Mouse (Mus musculus) kidney, postnatal 0 days (tissue): ENCODE results near the gene Commd6. TPM values are rescaled to one million over a fixed set of nuclear protein-coding genes. Genes with fewer than 3 reads are reported as not detected.

Experiments used
- ATAC-seq: fragments of 200-750 bp; cut with Nextera tagmentation; replicated peaks from 2 replicates; pipeline ENCODE4 v1.8.0; 2017; ENCODE audit warnings: low read depth, moderate number of reproducible peaks, moderate TSS enrichment, moderate library complexity; ENCODE audit not compliant: low FRiP score
- DNase-seq: peaks from one replicate; pipeline ENCODE4 v3.0.0-alpha.2; 2016; ENCODE audit warnings: low spot score
- H3K27ac ChIP-seq: fragments of 300-500 bp; sonication (generic); 2 replicates; pipeline ENCODE4 v1.5.1; 2014; ENCODE audit warnings: mild to moderate bottlenecking
- H3K27me3 ChIP-seq: fragments of 300-500 bp; sonication (generic); 2 replicates; pipeline ENCODE4 v1.6.1; 2014; ENCODE audit warnings: low read length, mixed read lengths; ENCODE audit not compliant: insufficient read depth
- H3K36me3 ChIP-seq: fragments of 300-500 bp; sonication (generic); 2 replicates; pipeline ENCODE4 v1.6.1; 2014; ENCODE audit warnings: low read length, mixed read lengths; ENCODE audit not compliant: insufficient read depth
- H3K4me1 ChIP-seq: fragments of 300-500 bp; sonication (generic); replicated peaks from 2 replicates; pipeline ENCODE4 v1.6.1; 2014; ENCODE audit warnings: antibody characterized with exemption, low read length, mixed read lengths; ENCODE audit not compliant: insufficient read depth
- H3K4me2 ChIP-seq: fragments of 300-500 bp; sonication (generic); 2 replicates; pipeline ENCODE4 v1.6.1; 2014; ENCODE audit warnings: mild to moderate bottlenecking, low read length, moderate library complexity, mixed read lengths
- H3K4me3 ChIP-seq: fragments of 300-500 bp; sonication (generic); replicated peaks from 2 replicates; pipeline ENCODE4 v1.5.1; 2014; ENCODE audit warnings: low read depth, low read length
- H3K9ac ChIP-seq: fragments of 300-500 bp; sonication (generic); 2 replicates; pipeline ENCODE4 v1.6.1; 2014; ENCODE audit warnings: low read depth, low read length
- H3K9me3 ChIP-seq: fragments of 300-500 bp; sonication (generic); replicated peaks from 2 replicates; pipeline ENCODE4 v1.6.1; 2016; ENCODE audit warnings: low read length, inconsistent platforms, mixed read lengths
- CTCF ChIP-seq: IDR thresholded peaks from 2 replicates; pipeline ENCODE4 v1.5.1; 2016; ENCODE audit warnings: antibody characterized with exemption, low read depth, mild to moderate bottlenecking, moderate library complexity
- WGBS: fragments of 180-500 bp; shearing (Covaris S2); extraction: QIAGEN DNeasy Blood & Tissue Kit; methylation state at CpG from one replicate; pipeline ENCODE4 v1.1.7; 2014; 5-methylcytosine and 5-hydroxymethylcytosine counted together
- polyA plus RNA-seq: library from polyadenylated mRNA; unstranded; fragments of >200 nt; fragmentation: Nextera tagmentation; extraction: Ambion mirVana; gene quantifications from 2 replicates; pipeline ENCODE4 v1.2.1, GENCODE M21; 2015

Gene Commd6
- polyA plus RNA-seq, 1 experiment from 2014 or later, result 113 TPM

GRCm38 (mm10) chr14:101652571-101652970 lies 12.1 kb upstream of the Commd6 start:
- Histone ChIP-seq H3K36me3 (no peaks in the 10 kb centered on the region), H3K4me2 (no peak overlapping the region), H3K9me3 (no peaks in the 10 kb centered on the region), H3K4me3 (no peak overlapping the region), H3K27ac (no peak overlapping the region), H3K27me3 (no peaks in the 10 kb centered on the region), H3K4me1 (peaks cover 4% of the 10 kb centered on the region; the same call in 1 of the 2 replicates), H3K9ac (no peak overlapping the region)
- DNase-seq (no peak), ATAC-seq (no peak)
- no peak for TF ChIP-seq CTCF
- 80% methylated on average over 6 of the region's 6 CpGs for WGBS

GRCm38 (mm10) chr14:101650551-101650950 lies 10.1 kb upstream of the Commd6 start:
- DNase-seq, result no peak
- Histone ChIP-seq H3K4me2 (no peak overlapping the region), H3K4me1 (peaks cover 4% of the 10 kb centered on the region; the same call in 1 of the 2 replicates), H3K27ac (no peak overlapping the region), H3K27me3 (no peaks in the 10 kb centered on the region), H3K9me3 (no peaks in the 10 kb centered on the region), H3K36me3 (no peaks in the 10 kb centered on the region), H3K4me3 (no peak overlapping the region), H3K9ac (no peak overlapping the region)
- WGBS, result 89% methylated on average over 4 of the region's 4 CpGs
- ATAC-seq, result no peak
- no peak for TF ChIP-seq CTCF

GRCm38 (mm10) chr14:101644948-101645347 lies 4.5 kb upstream of the Commd6 start:
- TF ChIP-seq CTCF, result no peak
- H3K9ac ChIP-seq, result no peak overlapping the region
- H3K9me3 ChIP-seq, result no peaks in the 10 kb centered on the region
- no peak overlapping the region for H3K4me2 ChIP-seq
- no peaks in the 10 kb centered on the region for H3K27me3 ChIP-seq
- DNase-seq (no peak), ATAC-seq (no peak)
- WGBS, result 98% methylated on average over 1 of the region's 1 CpGs
- no peak overlapping the region for H3K27ac ChIP-seq
- no peaks in the 10 kb centered on the region for H3K4me1 ChIP-seq
- no peak overlapping the region for H3K4me3 ChIP-seq
- H3K36me3 ChIP-seq, result no peaks in the 10 kb centered on the region

GRCm38 (mm10) chr14:101637381-101637780 lies 3.1 kb downstream of the Commd6 start:
- no peaks in the 10 kb centered on the region for H3K27me3 ChIP-seq
- no peak overlapping the region for H3K4me2 ChIP-seq
- ATAC-seq (no peak), DNase-seq (no peak)
- WGBS, result 93% methylated on average over 6 of the region's 6 CpGs
- H3K4me3 ChIP-seq, result no peak overlapping the region
- no peak overlapping the region for H3K27ac ChIP-seq
- H3K4me1 ChIP-seq, result 0 out of 2 replicates have a peak, but pooled peaks cover 3% of the 10 kb centered on the region
- no peaks in the 10 kb centered on the region for H3K9me3 ChIP-seq
- TF ChIP-seq CTCF, result no peak
- H3K36me3 ChIP-seq, result peaks cover 14% of the 10 kb centered on the region; the same call in 1 of the 2 replicates
- H3K9ac ChIP-seq, result no peak overlapping the region

GRCm38 (mm10) chr14:101635765-101636164 lies 4.7 kb downstream of the Commd6 start:
- Histone ChIP-seq H3K9ac (no peak overlapping the region), H3K9me3 (no peaks in the 10 kb centered on the region), H3K4me2 (no peak overlapping the region), H3K4me1 (0 out of 2 replicates have a peak, but pooled peaks cover 3% of the 10 kb centered on the region), H3K27me3 (no peaks in the 10 kb centered on the region), H3K27ac (no peak overlapping the region), H3K4me3 (no peak overlapping the region), H3K36me3 (peaks cover 20% of the 10 kb centered on the region; the same call in 1 of the 2 replicates)
- ATAC-seq (no peak), DNase-seq (no peak)
- peak; percentile 43; the same call in 1 of the 2 replicates for TF ChIP-seq CTCF
- 94% methylated on average over 1 of the region's 1 CpGs for WGBS

GRCm38 (mm10) chr14:101630548-101630947 lies 9.9 kb downstream of the Commd6 start:
- H3K27ac ChIP-seq, result no peak overlapping the region
- H3K9me3 ChIP-seq, result no peaks in the 10 kb centered on the region
- WGBS, result 83% methylated on average over 2 of the region's 2 CpGs
- TF ChIP-seq CTCF, result no peak
- DNase-seq, result no peak
- no peak overlapping the region for H3K4me2 ChIP-seq
- H3K4me3 ChIP-seq, result no peak overlapping the region
- H3K4me1 ChIP-seq, result no peaks in the 10 kb centered on the region
- H3K27me3 ChIP-seq, result no peaks in the 10 kb centered on the region
- peaks cover 20% of the 10 kb centered on the region; the same call in 1 of the 2 replicates for H3K36me3 ChIP-seq
- H3K9ac ChIP-seq, result no peak overlapping the region
- ATAC-seq, result no peak

GRCm38 (mm10) chr14:101617680-101618079 lies 22.8 kb downstream of the Commd6 start:
- 90% methylated on average over 5 of the region's 5 CpGs for WGBS
- DNase-seq, result no peak
- Histone ChIP-seq H3K36me3 (no peaks in the 10 kb centered on the region), H3K9me3 (no peaks in the 10 kb centered on the region), H3K4me3 (no peak overlapping the region), H3K4me2 (no peak overlapping the region), H3K27ac (no peak overlapping the region), H3K4me1 (no peaks in the 10 kb centered on the region), H3K9ac (no peak overlapping the region), H3K27me3 (no peaks in the 10 kb centered on the region)
- no peak for ATAC-seq
- TF ChIP-seq CTCF, result no peak; the same call in 1 of the 2 replicates
